Mouse (Mus musculus) heart, embryonic 16.5 days (tissue): ENCODE measurements around the gene Zfp777. TPM values are rescaled to one million over a fixed set of nuclear protein-coding genes. Genes with fewer than 3 reads are reported as not detected.

ENCODE experiments used
- microRNA-seq: library from miRNA; unstranded; fragments of <30 nt; microRNA quantifications from one replicate; pipeline ENCODE4, GENCODE M21; 2017
- polyA plus RNA-seq: library from polyadenylated mRNA; unstranded; fragments of >200 nt; fragmentation: Nextera tagmentation; extraction: Ambion mirVana; gene quantifications from 2 replicates; pipeline ENCODE4 v1.2.1, GENCODE M21; 2015

Zfp777 gene
- polyA plus RNA-seq, 1 experiment from 2014 or later = 2.6 TPM

Small RNA genes lying within 50 kb of the gene (microRNA-seq; reads per million reads assigned to microRNA genes)
- not detected for gene Gm24563

Other genes with a start within 250 kb of the Zfp777 start
- gene Pdia4, start 235.5 kb downstream of the Zfp777 start, polyA plus RNA-seq = 139 and 153 TPM in 2 replicates
- 1.5 and 1.7 TPM in 2 replicates for gene Zfp786, start 218.0 kb downstream of the Zfp777 start, polyA plus RNA-seq
- gene Zfp398, start 213.2 kb downstream of the Zfp777 start, polyA plus RNA-seq = 4.7 and 4.9 TPM in 2 replicates
- gene Zfp282, start 171.7 kb downstream of the Zfp777 start, polyA plus RNA-seq = 9.3 and 9.5 TPM in 2 replicates
- gene Zfp212, start 128.4 kb downstream of the Zfp777 start, polyA plus RNA-seq = 10.3 and 10.9 TPM in 2 replicates
- gene Zfp956, start 95.5 kb downstream of the Zfp777 start, polyA plus RNA-seq = 3.3 and 3.9 TPM in 2 replicates
- gene Zfp746, start 37.7 kb upstream of the Zfp777 start, polyA plus RNA-seq = 7.5 and 9.2 TPM in 2 replicates